Comparison of ENCODE assay signal across 9 mouse cellular contexts in genomic region chr19:24897006-24897895, GRCm38 (mm10). TPM values are rescaled to one million over a fixed set of nuclear protein-coding genes. Genes with fewer than 3 reads are reported as not detected.
A peak's percentile ranks its signal among the peaks of the same experiment; 100 is the strongest.
DNase-seq lines count a peak whose midpoint lies in the region; ATAC-seq and TF ChIP-seq lines count a peak whose summit lies in the region.
"Had no signal": no experiment of that assay in that cellular context is flagged by ENCODE, and none has a peak within 500 bp of the region (broad histone marks: within the 10 kb centered on the region; RNA-seq: fewer than 3 reads in every experiment).

No protein-coding gene starts in this region.

- no peaks in the 10 kb centered on the region for H3K36me3 ChIP-seq in lung, postnatal 0 days (ENCODE audit: insufficient read depth, low read length)
- H3K36me3 ChIP-seq in forebrain, embryonic 11.5 days (ENCODE audit: control insufficient read depth, insufficient read depth, low read length): no peaks in the 10 kb centered on the region
- H3K36me3 ChIP-seq in limb, embryonic 11.5 days (ENCODE audit: control insufficient read depth, insufficient read depth, low read length): no peaks in the 10 kb centered on the region
- no peaks in the 10 kb centered on the region for H3K36me3 ChIP-seq in stomach, embryonic 15.5 days
- H3K36me3 ChIP-seq in thymus, adult 2 months (ENCODE audit: control insufficient read depth, insufficient read depth, low read length): no peaks in the 10 kb centered on the region

- no peak overlapping the region for H3K27ac ChIP-seq in lung, postnatal 0 days (ENCODE audit: low read length)
- no peak overlapping the region for H3K27ac ChIP-seq in forebrain, embryonic 11.5 days (ENCODE audit: low read depth, low read length)
- no peak overlapping the region for H3K27ac ChIP-seq in limb, embryonic 11.5 days (replicated peaks; ENCODE audit: low read depth, low read length)
- H3K27ac ChIP-seq in stomach, embryonic 15.5 days: no peak overlapping the region
- H3K27ac ChIP-seq in thymus, adult 2 months (ENCODE audit: control insufficient read depth, insufficient read depth, low read length): no peak overlapping the region

- no peak for DNase-seq in lung, postnatal 0 days (ENCODE audit: low spot score)
- no peak for DNase-seq in lung, adult 2 months
- DNase-seq in forebrain, embryonic 11.5 days (ENCODE audit: low spot score): peak; percentile 64
- peak; percentile 62 for DNase-seq in limb, embryonic 11.5 days (ENCODE audit: low spot score)
- DNase-seq in frontal cortex, postnatal 25 days (ENCODE audit: low spot score in 2 of 2): no peak
- no peak for DNase-seq in thymus, adult 2 months

- no peak overlapping the region; the same call in 1 of the 2 replicates for H3K4me2 ChIP-seq in lung, postnatal 0 days (replicated peaks; ENCODE audit: low read depth, low read length)
- H3K4me2 ChIP-seq in forebrain, embryonic 11.5 days (ENCODE audit: low read depth, low read length, severe bottlenecking): peak overlapping the region; percentile 31; the same call in 1 of the 2 replicates
- peak overlapping the region; percentile 24; the same call in 1 of the 2 replicates for H3K4me2 ChIP-seq in limb, embryonic 11.5 days (ENCODE audit: low read depth, severe bottlenecking)
- H3K4me2 ChIP-seq in stomach, embryonic 15.5 days: peak overlapping the region; percentile 38

- no peak overlapping the region for H3K9ac ChIP-seq in lung, postnatal 0 days (replicated peaks; ENCODE audit: low read depth)
- no peak overlapping the region for H3K9ac ChIP-seq in forebrain, embryonic 11.5 days (ENCODE audit: low read length)
- no peak overlapping the region; the same call in 1 of the 2 replicates for H3K9ac ChIP-seq in limb, embryonic 11.5 days (ENCODE audit: low read length)
- no peak overlapping the region for H3K9ac ChIP-seq in stomach, embryonic 15.5 days

- peaks cover 52% of the 10 kb centered on the region for H3K27me3 ChIP-seq in lung, postnatal 0 days (replicated peaks; ENCODE audit: insufficient read depth, low read length)
- H3K27me3 ChIP-seq in forebrain, embryonic 11.5 days (ENCODE audit: control insufficient read depth, insufficient read depth, low read length): peaks cover 61% of the 10 kb centered on the region
- H3K27me3 ChIP-seq in limb, embryonic 11.5 days (ENCODE audit: control insufficient read depth, insufficient read depth, low read length): peaks cover 50% of the 10 kb centered on the region
- H3K27me3 ChIP-seq in stomach, embryonic 15.5 days (replicated peaks): peaks cover 62% of the 10 kb centered on the region
- H3K27me3 ChIP-seq in thymus, adult 2 months (ENCODE audit: control insufficient read depth, insufficient read depth, low read length): peaks cover 36% of the 10 kb centered on the region

- H3K9me3 ChIP-seq in lung, postnatal 0 days (ENCODE audit: low read length): no peaks in the 10 kb centered on the region
- no peaks in the 10 kb centered on the region for H3K9me3 ChIP-seq in forebrain, embryonic 11.5 days (ENCODE audit: control insufficient read depth, low read length)
- no peaks in the 10 kb centered on the region for H3K9me3 ChIP-seq in limb, embryonic 11.5 days (ENCODE audit: control insufficient read depth, low read length)
- H3K9me3 ChIP-seq in stomach, embryonic 15.5 days: no peaks in the 10 kb centered on the region

- peaks cover 11% of the 10 kb centered on the region; the same call in 1 of the 2 replicates for H3K4me1 ChIP-seq in lung, postnatal 0 days (ENCODE audit: insufficient read depth, low read depth, low read length)
- no peaks in the 10 kb centered on the region for H3K4me1 ChIP-seq in lung, adult 2 months (ENCODE audit: control insufficient read depth, insufficient read depth, low read length)
- peaks cover 12% of the 10 kb centered on the region for H3K4me1 ChIP-seq in forebrain, embryonic 11.5 days (replicated peaks; ENCODE audit: control insufficient read depth, insufficient read depth, low read length)
- H3K4me1 ChIP-seq in limb, embryonic 11.5 days (ENCODE audit: control insufficient read depth, insufficient read depth, low read length): peaks cover 7% of the 10 kb centered on the region; the same call in 1 of the 2 replicates
- H3K4me1 ChIP-seq in stomach, embryonic 15.5 days: peaks cover 23% of the 10 kb centered on the region
- no peaks in the 10 kb centered on the region for H3K4me1 ChIP-seq in thymus, adult 2 months (replicated peaks; ENCODE audit: control insufficient read depth, insufficient read depth, low read length)

- WGBS in lung, postnatal 0 days: 2% methylated on average over 55 of the region's 57 CpGs
- WGBS in lung, adult 2 months: 4% methylated on average over 57 of the region's 57 CpGs
- WGBS in forebrain, embryonic 11.5 days: 1% methylated on average over 57 of the region's 57 CpGs
- WGBS in limb, embryonic 11.5 days: 1% methylated on average over 57 of the region's 57 CpGs
- 2% methylated on average over 57 of the region's 57 CpGs for WGBS in stomach, embryonic 15.5 days
- WGBS in thymus, adult 2 months: 8% methylated on average over 57 of the region's 57 CpGs

- TF ChIP-seq CTCF in lung, postnatal 0 days (IDR thresholded peaks at IDR 0.05): no peak
- TF ChIP-seq CTCF in lung, adult 2 months (IDR thresholded peaks at IDR 0.05; ENCODE audit: insufficient read depth, low read length): no peak
- TF ChIP-seq CTCF in thymus, adult 2 months (IDR thresholded peaks at IDR 0.05; ENCODE audit: borderline replicate concordance, control insufficient read depth, extremely low read depth, insufficient read depth, low read length, poor library complexity): no peak

- TF ChIP-seq POLR2A in lung, adult 2 months (IDR thresholded peaks at IDR 0.05; ENCODE audit: borderline replicate concordance, extremely low read depth, low read depth, low read length): no peak
- TF ChIP-seq POLR2A in thymus, adult 2 months (IDR thresholded peaks at IDR 0.05; ENCODE audit: control insufficient read depth, extremely low read depth, insufficient read depth, low read length, poor library complexity): no peak

- no peak for ATAC-seq in lung, postnatal 0 days
- ATAC-seq in forebrain, embryonic 11.5 days (replicated peaks; ENCODE audit: low FRiP score): no peak
- no peak for ATAC-seq in limb, embryonic 11.5 days (ENCODE audit: insufficient number of reproducible peaks, low FRiP score, low TSS enrichment, low read depth)
- no peak for ATAC-seq in stomach, embryonic 15.5 days (ENCODE audit: insufficient read depth, low FRiP score, low read depth)
- ATAC-seq in inflammation-experienced regulatory T-cells, adult 6 months: no peak

- no peak for TF ChIP-seq EP300 in lung, postnatal 0 days (IDR thresholded peaks at IDR 0.05)

- peak overlapping the region; percentile 10; the same call in 1 of the 2 replicates for H3K4me3 ChIP-seq in lung, postnatal 0 days (ENCODE audit: low read depth, low read length)
- H3K4me3 ChIP-seq in lung, adult 2 months (replicated peaks; ENCODE audit: extremely low read depth, low read depth, low read length): no peak overlapping the region
- peak overlapping the region; percentile 9; the same call in 1 of the 2 replicates for H3K4me3 ChIP-seq in forebrain, embryonic 11.5 days (ENCODE audit: low read depth, low read length)
- H3K4me3 ChIP-seq in limb, embryonic 11.5 days (ENCODE audit: low read depth, low read length): 0 out of 2 replicates have a peak overlapping the region, but pooled peaks have one; percentile 8
- H3K4me3 ChIP-seq in stomach, embryonic 15.5 days (replicated peaks): peak overlapping the region; percentile 21; the same call in 1 of the 2 replicates
- no peak overlapping the region for H3K4me3 ChIP-seq in thymus, adult 2 months (ENCODE audit: control insufficient read depth, insufficient read depth, low read length)

RNA-seq across cellular contexts. Expression of gene Foxd4, which starts 3.7 kb away (rescaled TPM):
- 0.19 and 0.24 TPM in 2 replicates for polyA plus RNA-seq in lung, postnatal 0 days (2015; fragmentation: Nextera tagmentation; extraction: Ambion mirVana)
- 0.06 and 0.28 TPM in 2 replicates for polyA plus RNA-seq in lung, adult 2 months (2012; rRNA removed)
- not detected in 2 replicates for polyA plus RNA-seq in forebrain, embryonic 11.5 days (2014; fragmentation: Nextera tagmentation; extraction: Ambion mirVana)
- polyA plus RNA-seq in limb, embryonic 11.5 days (2014; fragmentation: Nextera tagmentation; extraction: Ambion mirVana): not detected in 2 replicates
- not detected in 2 replicates for polyA plus RNA-seq in stomach, embryonic 15.5 days (2015; fragmentation: Nextera tagmentation; extraction: Ambion mirVana)
- not detected for polyA plus RNA-seq in inflammation-experienced regulatory T-cells, adult 6 months (2017; shearing (Covaris generic))
- not detected in 2 replicates for polyA plus RNA-seq in thymus, adult 2 months (2012; rRNA removed)
- polyA plus RNA-seq: small intestine, adult 2 months had no signal

RNA-seq across cellular contexts. Expression of gene Gm10053, which starts 21.8 kb away (rescaled TPM):
- 138 and 154 TPM in 2 replicates for polyA plus RNA-seq in lung, postnatal 0 days (2015; fragmentation: Nextera tagmentation; extraction: Ambion mirVana)
- polyA plus RNA-seq in lung, adult 2 months (2012; rRNA removed): 2.6 and 9.2 TPM in 2 replicates
- 243 and 249 TPM in 2 replicates for polyA plus RNA-seq in forebrain, embryonic 11.5 days (2014; fragmentation: Nextera tagmentation; extraction: Ambion mirVana)
- polyA plus RNA-seq in limb, embryonic 11.5 days (2014; fragmentation: Nextera tagmentation; extraction: Ambion mirVana): 250 and 263 TPM in 2 replicates
- 251 and 260 TPM in 2 replicates for polyA plus RNA-seq in stomach, embryonic 15.5 days (2015; fragmentation: Nextera tagmentation; extraction: Ambion mirVana)
- 100 to 1,000 TPM; 198 to 308 (median 215) TPM for polyA plus RNA-seq in inflammation-experienced regulatory T-cells, adult 6 months (2017; shearing (Covaris generic))
- 8.1 and 12.9 TPM in 2 replicates for polyA plus RNA-seq in thymus, adult 2 months (2012; rRNA removed)

RNA-seq across cellular contexts. Expression of gene Pgm5, which starts 35.6 kb away (rescaled TPM):
- 3.4 and 4.5 TPM in 2 replicates for polyA plus RNA-seq in lung, postnatal 0 days (2015; fragmentation: Nextera tagmentation; extraction: Ambion mirVana)
- 18.5 and 21.8 TPM in 2 replicates for polyA plus RNA-seq in lung, adult 2 months (2012; rRNA removed)
- polyA plus RNA-seq in forebrain, embryonic 11.5 days (2014; fragmentation: Nextera tagmentation; extraction: Ambion mirVana): 0.11 and 0.35 TPM in 2 replicates
- 1.6 and 1.7 TPM in 2 replicates for polyA plus RNA-seq in limb, embryonic 11.5 days (2014; fragmentation: Nextera tagmentation; extraction: Ambion mirVana)
- polyA plus RNA-seq in stomach, embryonic 15.5 days (2015; fragmentation: Nextera tagmentation; extraction: Ambion mirVana): 10.9 and 11.9 TPM in 2 replicates
- under 1 TPM in 1 of 3 experiments, not detected in 2; 0.27 TPM for polyA plus RNA-seq in inflammation-experienced regulatory T-cells, adult 6 months (2017; shearing (Covaris generic))
- 4.4 and 7.2 TPM in 2 replicates for polyA plus RNA-seq in thymus, adult 2 months (2012; rRNA removed)

Comparison
In these comparisons a context has a peak if more than half of its experiments do, and no peak if none do; other contexts are left out.
1. H3K4me3 ChIP-seq: peak in lung, postnatal 0 days (single experiment), forebrain, embryonic 11.5 days (single experiment), limb, embryonic 11.5 days (single experiment) and stomach, embryonic 15.5 days (single experiment); none in lung, adult 2 months (single experiment) and thymus, adult 2 months (single experiment).
2. RNA of gene Gm10053, which starts 21.8 kb away (polyA plus RNA-seq): 250 to 263 TPM in limb, embryonic 11.5 days, 251 to 260 TPM in stomach, embryonic 15.5 days, 243 to 249 TPM in forebrain, embryonic 11.5 days, 198 to 308 TPM in inflammation-experienced regulatory T-cells, adult 6 months and 138 to 154 TPM in lung, postnatal 0 days; 8.1 to 12.9 TPM in thymus, adult 2 months and 2.6 to 9.2 TPM in lung, adult 2 months; every median in the first group is over 10 times any median in the second.
3. DNase-seq: peak in forebrain, embryonic 11.5 days (single experiment) and limb, embryonic 11.5 days (single experiment); none in lung, postnatal 0 days (single experiment), lung, adult 2 months (single experiment), frontal cortex, postnatal 25 days (0 of 2) and thymus, adult 2 months (single experiment).